Mouse (Mus musculus) CH12.LX (cell line): ENCODE results near the gene Syce1. TPM values are rescaled to one million over a fixed set of nuclear protein-coding genes. Genes with fewer than 3 reads are reported as not detected.
A peak's percentile ranks its signal among the peaks of the same experiment; 100 is the strongest.

ENCODE experiments used
- DNase-seq: peaks from one replicate; pipeline ENCODE4 v3.0.0-alpha.2; 2013; ENCODE audit errors: extremely low read depth
- H3K27ac ChIP-seq: 2 replicates; pipeline ENCODE4 v1.5.1; 2012; ENCODE audit warnings: low read depth, mild to moderate bottlenecking, control low read depth, moderate library complexity; ENCODE audit not compliant: insufficient read depth
- H3K27me3 ChIP-seq: replicated peaks from 2 replicates; pipeline ENCODE3; 2012; ENCODE audit warnings: inconsistent platforms
- H3K36me3 ChIP-seq, 2 experiments: replicated peaks in 1 of 2; 2 replicates each; pipeline versions ENCODE3 to v1.6.1; 2012; ENCODE audit warnings: inconsistent platforms in 1 of 2, low read length in 1 of 2, mild to moderate bottlenecking in 1 of 2, mixed read lengths in 1 of 2, moderate library complexity in 1 of 2; ENCODE audit not compliant: control insufficient read depth in 1 of 2, insufficient read depth in 1 of 2
- H3K4me1 ChIP-seq, 2 experiments: 2 replicates each; pipeline ENCODE4 v1.6.1; 2012; ENCODE audit warnings: inconsistent platforms in 1 of 2, moderate library complexity in 1 of 2; ENCODE audit not compliant: insufficient read depth in 2 of 2, control insufficient read depth in 1 of 2
- H3K4me2 ChIP-seq: 2 replicates; pipeline ENCODE4 v1.6.1; 2012; ENCODE audit warnings: low read depth, mild to moderate bottlenecking, control low read depth; ENCODE audit not compliant: poor library complexity, insufficient read depth, severe bottlenecking
- H3K4me3 ChIP-seq, 3 experiments: fragments of 150-350 bp in 1 of 3; sonication (generic) in 1 of 3; replicated peaks in 1 of 3; 2 replicates each; pipeline versions ENCODE3 to v1.5.1; 2011 to 2012; ENCODE audit warnings: low read depth in 2 of 3, low read length in 2 of 3, mild to moderate bottlenecking in 2 of 3, moderate library complexity in 2 of 3, control low read depth in 1 of 3, improper control_type of control experiment in 1 of 3, inconsistent platforms in 1 of 3, mixed read lengths in 1 of 3; ENCODE audit not compliant: poor library complexity in 1 of 3
- H3K79me2 ChIP-seq: replicated peaks from 2 replicates; pipeline ENCODE4 v1.6.1; 2012; ENCODE audit warnings: mild to moderate bottlenecking, moderate library complexity; ENCODE audit not compliant: control insufficient read depth, poor library complexity, insufficient read depth, severe bottlenecking; ENCODE audit errors: extremely low read depth
- H3K9ac ChIP-seq: 2 replicates; pipeline ENCODE4 v1.6.1; 2012; ENCODE audit warnings: low read depth, mild to moderate bottlenecking, control low read depth, moderate library complexity; ENCODE audit not compliant: insufficient read depth
- H3K9me3 ChIP-seq: replicated peaks from 2 replicates; pipeline ENCODE3; 2012; ENCODE audit warnings: low read length, inconsistent platforms, mixed read lengths
- BHLHE40 ChIP-seq: IDR thresholded peaks from 2 replicates; pipeline ENCODE4 v1.6.1; 2011; ENCODE audit warnings: mild to moderate bottlenecking, low read depth, low read length, improper control_type of control experiment
- CTCF ChIP-seq, 2 experiments: IDR thresholded peaks in 1 of 2; conservative IDR thresholded peaks in 1 of 2; 2 replicates each; pipeline ENCODE4 v1.5.1; 2011 to 2012; ENCODE audit warnings: low read depth in 2 of 2, low read length in 2 of 2, improper control_type of control experiment in 1 of 2, inconsistent platforms in 1 of 2, mild to moderate bottlenecking in 1 of 2, moderate library complexity in 1 of 2
- E2F4 ChIP-seq: IDR thresholded peaks from 2 replicates; pipeline ENCODE4 v1.6.1; 2011; ENCODE audit warnings: low read depth, low read length, improper control_type of control experiment; ENCODE audit not compliant: insufficient replicate concordance
- EP300 ChIP-seq: IDR thresholded peaks from 2 replicates; pipeline ENCODE4 v1.6.1; 2011; ENCODE audit warnings: low read length, improper control_type of control experiment
- ETS1 ChIP-seq: conservative IDR thresholded peaks from 2 replicates; pipeline ENCODE4 v1.6.1; 2012; ENCODE audit warnings: low read depth, mild to moderate bottlenecking, inconsistent platforms, low read length, improper control_type of control experiment, moderate library complexity
- IRF4 ChIP-seq: IDR thresholded peaks from 2 replicates; pipeline ENCODE4 v1.6.1; 2014; ENCODE audit warnings: low read depth, mild to moderate bottlenecking, inconsistent platforms, low read length, improper control_type of control experiment
- JUN ChIP-seq: IDR thresholded peaks from 2 replicates; pipeline ENCODE4 v1.6.1; 2011; ENCODE audit warnings: low read depth, mild to moderate bottlenecking, low read length, improper control_type of control experiment, moderate library complexity; ENCODE audit not compliant: insufficient read depth
- JUND ChIP-seq: conservative IDR thresholded peaks from 2 replicates; pipeline ENCODE4 v1.6.1; 2011; ENCODE audit warnings: low read depth, low read length, improper control_type of control experiment
- NRF1 ChIP-seq: IDR thresholded peaks from 2 replicates; pipeline ENCODE4 v1.6.1; 2014; ENCODE audit warnings: low read depth, mild to moderate bottlenecking, inconsistent platforms, low read length, improper control_type of control experiment, moderate library complexity
- RAD21 ChIP-seq: IDR thresholded peaks from 2 replicates; pipeline ENCODE4 v1.6.1; 2011; ENCODE audit warnings: low read depth, mild to moderate bottlenecking, low read length, improper control_type of control experiment, moderate library complexity
- SIN3A ChIP-seq: IDR thresholded peaks from 2 replicates; pipeline ENCODE4 v1.6.1; 2012; ENCODE audit warnings: low read length, improper control_type of control experiment, inconsistent platforms
- SMC3 ChIP-seq: IDR thresholded peaks from 2 replicates; pipeline ENCODE4 v1.6.1; 2011; ENCODE audit warnings: low read depth, low read length, improper control_type of control experiment
- TCF12 ChIP-seq: IDR thresholded peaks from 2 replicates; pipeline ENCODE4 v1.6.1; 2014; ENCODE audit warnings: low read depth, mild to moderate bottlenecking, inconsistent platforms, low read length, improper control_type of control experiment
- ZNF384 ChIP-seq: IDR thresholded peaks from 2 replicates; pipeline ENCODE4 v1.6.1; 2012; ENCODE audit warnings: low read depth, low read length, improper control_type of control experiment, inconsistent platforms
- dilution Hi-C: fragments of 300-500 bp; cut with MboI; formaldehyde crosslinking; loops from 2 replicates; pipeline ENCODE4 v1.14.3; 2020; ENCODE audit warnings: low sequenced_read_pairs; ENCODE audit not compliant: extremely low pct_unique_long_range_greater_than_20kb, extremely low pct_ligation_motif_present
- in situ Hi-C: fragments of 300-500 bp; cut with MboI; formaldehyde crosslinking; loops from 3 replicates; pipeline ENCODE4 v1.14.3; 2019; ENCODE audit warnings: low sequenced_read_pairs, low pct_ligation_motif_present, low pct_unique_long_range_greater_than_20kb, mixed read lengths
- polyA plus RNA-seq: library from polyadenylated mRNA; unstranded; fragments of >175 nt; gene quantifications from 2 replicates; pipeline ENCODE4 v1.2.1, GENCODE M21; 2012; ENCODE audit warnings: low read depth; ENCODE audit not compliant: insufficient read length
- total RNA-seq, 2 experiments: library from RNA; depleted of rRNA; stranded (reverse); fragments of 300-350 nt in 1 of 2; fragments of >200 nt in 1 of 2; gene quantifications; 2 replicates each; pipeline ENCODE4 v1.2.3; 2012 to 2014

Gene Syce1
- total and polyA plus RNA-seq, 3 experiments = not detected

GRCm38 (mm10) chr7:140812850-140813249 is 25.2 kb upstream of the Syce1 start:
- Histone ChIP-seq H3K36me3 (no peaks in the 10 kb centered on the region), H3K79me2 (no peaks in the 10 kb centered on the region), H3K4me3 (no peak overlapping the region), H3K4me1 (no peaks in the 10 kb centered on the region), H3K4me2 (peak overlapping the region; percentile 57), H3K9ac (no peak overlapping the region), H3K27me3 (peaks cover 70% of the 10 kb centered on the region), H3K27ac (no peak overlapping the region), H3K9me3 (peaks cover 3% of the 10 kb centered on the region)
- in situ Hi-C loops = no loop called here
- DNase-seq = no peak
- no peak for TF ChIP-seq SMC3
- TF ChIP-seq IRF4 = peak; percentile 76
- peak; percentile 14; the same call in 1 of the 2 replicates for TF ChIP-seq BHLHE40
- TF ChIP-seq JUND = peak; percentile 35; the same call in 1 of the 2 replicates
- TF ChIP-seq JUN = peak; percentile 41; the same call in 1 of the 2 replicates
- peak; percentile 76 for TF ChIP-seq EP300
- TF ChIP-seq TCF12 = no peak
- TF ChIP-seq ETS1 = 0 out of 2 replicates have a peak, but pooled peaks have one; percentile 15
- no peak for TF ChIP-seq E2F4
- dilution Hi-C loops = no loop called here

- no peaks in the 10 kb centered on the region for H3K36me3 ChIP-seq
- peaks cover 70% of the 10 kb centered on the region for H3K27me3 ChIP-seq
- no peak overlapping the region for H3K4me2 ChIP-seq
- no peaks in the 10 kb centered on the region for H3K79me2 ChIP-seq
- no peak overlapping the region for H3K9ac ChIP-seq
- in situ Hi-C loops (no loop called here), dilution Hi-C loops (no loop called here)
- no peak overlapping the region for H3K27ac ChIP-seq
- no peak for TF ChIP-seq ZNF384
- DNase-seq = no peak
- no peaks in the 10 kb centered on the region for H3K4me1 ChIP-seq
- peaks cover 3% of the 10 kb centered on the region for H3K9me3 ChIP-seq
- no peak overlapping the region for H3K4me3 ChIP-seq
These were observed 24.1 kb upstream of the Syce1 start for GRCm38 (mm10) chr7:140811714-140812113.

- peaks cover 3% of the 10 kb centered on the region for H3K9me3 ChIP-seq
- H3K4me3 ChIP-seq = no peak overlapping the region
- DNase-seq = peak; percentile 12
- dilution Hi-C loops (no loop called here), in situ Hi-C loops (no loop called here)
- no peaks in the 10 kb centered on the region for H3K79me2 ChIP-seq
- TF ChIP-seq NRF1 (no peak), RAD21 (peak; percentile 2), SMC3 (peak; percentile 18; the same call in 1 of the 2 replicates), CTCF (conservative IDR thresholded peaks at IDR 0.05 in 1 of 2, IDR thresholded peaks at IDR 0.05 in 1 of 2; ENCODE audit: low read depth in 2 of 2, low read length in 2 of 2) (peak in 1 of 2 experiments; percentile 45; a peak in 2 of 4 replicates), SIN3A (no peak)
- H3K36me3 ChIP-seq = no peaks in the 10 kb centered on the region
- H3K4me2 ChIP-seq = no peak overlapping the region
- H3K4me1 ChIP-seq = no peaks in the 10 kb centered on the region
- peaks cover 72% of the 10 kb centered on the region for H3K27me3 ChIP-seq
- no peak overlapping the region for H3K9ac ChIP-seq
- H3K27ac ChIP-seq = no peak overlapping the region
These were observed 22.8 kb upstream of the Syce1 start for GRCm38 (mm10) chr7:140810496-140810895.
